Mouse (Mus musculus): ENCODE measurements around the gene Casd1.

DNA sequence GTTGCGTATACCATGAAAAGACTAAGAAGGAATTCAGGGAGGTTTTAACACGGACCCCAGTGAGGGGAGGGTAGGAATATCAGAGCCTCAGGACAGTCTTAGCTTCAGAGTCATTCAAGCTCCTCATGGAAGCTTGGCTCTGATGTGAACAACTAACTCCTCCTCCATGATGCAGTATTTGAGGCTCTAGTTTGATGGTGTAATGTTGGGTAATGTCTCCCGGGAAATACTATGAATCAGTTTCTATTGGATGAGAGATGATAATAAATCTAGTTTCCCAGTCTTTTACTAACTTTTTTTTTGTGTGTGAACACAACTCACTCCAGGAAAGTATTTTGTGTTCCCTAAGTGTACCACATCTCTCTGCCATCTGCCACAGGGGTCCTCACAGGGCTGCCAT, 11.9 kb upstream of the Casd1 start:
- no peak for TF ChIP-seq CTCF (conservative IDR thresholded peaks at IDR 0.05; ENCODE audit: insufficient read depth, insufficient read length, low read depth, low read length)
- TF ChIP-seq POLR2A (IDR thresholded peaks at IDR 0.05; ENCODE audit: low read depth, low read length), result no peak

All from kidney, adult 2 months (tissue).